In the genomic region with DNA sequence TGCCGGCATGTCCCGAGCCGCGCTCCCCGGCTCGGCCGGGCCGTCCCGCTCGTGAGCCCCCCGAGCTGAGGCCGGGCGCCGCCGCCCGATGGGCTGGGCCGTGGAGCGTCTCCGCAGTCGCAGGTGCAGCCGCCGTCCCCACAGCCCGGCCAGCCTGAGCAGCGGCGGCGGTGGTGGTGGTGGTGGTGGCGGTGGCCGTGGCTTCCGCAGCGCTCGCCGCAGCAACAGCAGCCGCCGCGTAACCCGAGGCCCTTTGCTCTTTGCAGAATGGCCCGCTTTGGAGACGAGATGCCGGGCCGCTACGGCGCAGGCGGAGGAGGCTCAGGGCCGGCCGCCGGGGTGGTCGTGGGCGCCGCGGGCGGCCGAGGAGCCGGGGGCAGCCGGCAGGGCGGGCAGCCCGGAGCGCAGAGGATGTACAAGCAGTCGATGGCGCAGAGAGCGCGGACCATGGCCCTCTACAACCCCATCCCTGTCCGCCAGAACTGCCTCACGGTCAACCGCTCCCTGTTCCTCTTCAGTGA, we compare ENCODE assay signal across 7 mouse cellular contexts. TPM values are rescaled to one million over a fixed set of nuclear protein-coding genes. Genes with fewer than 3 reads are reported as not detected.
A peak's percentile ranks its signal among the peaks of the same experiment; 100 is the strongest.
DNase-seq lines count a peak whose midpoint lies in the region; ATAC-seq and TF ChIP-seq lines count a peak whose summit lies in the region.

No protein-coding gene starts in this region.

- H3K27ac ChIP-seq in forebrain, embryonic 16.5 days (ENCODE audit: low read length): peak overlapping the region; percentile 79
- H3K27ac ChIP-seq in kidney, embryonic 16.5 days (ENCODE audit: low read length): no peak overlapping the region
- peak overlapping the region; percentile 83 for H3K27ac ChIP-seq in midbrain, embryonic 11.5 days (ENCODE audit: low read depth, low read length)

- no peaks in the 10 kb centered on the region for H3K4me1 ChIP-seq in lung, adult 2 months (ENCODE audit: control insufficient read depth, insufficient read depth, low read length)
- peaks cover 20% of the 10 kb centered on the region for H3K4me1 ChIP-seq in forebrain, embryonic 16.5 days (replicated peaks; ENCODE audit: control insufficient read depth, insufficient read depth, low read length)
- no peaks in the 10 kb centered on the region for H3K4me1 ChIP-seq in kidney, embryonic 16.5 days (ENCODE audit: insufficient read depth, low read length)
- peaks cover 5% of the 10 kb centered on the region for H3K4me1 ChIP-seq in midbrain, embryonic 11.5 days (ENCODE audit: control insufficient read depth, insufficient read depth, low read length)

- no peak for TF ChIP-seq POLR2A in lung, adult 2 months (IDR thresholded peaks at IDR 0.05; ENCODE audit: borderline replicate concordance, extremely low read depth, low read depth, low read length)

- no peak for TF ChIP-seq CTCF in lung, adult 2 months (IDR thresholded peaks at IDR 0.05; ENCODE audit: insufficient read depth, low read length)

- H3K9me3 ChIP-seq in forebrain, embryonic 16.5 days (ENCODE audit: control insufficient read depth, low read length): no peaks in the 10 kb centered on the region
- peaks cover 6% of the 10 kb centered on the region; the same call in 1 of the 2 replicates for H3K9me3 ChIP-seq in kidney, embryonic 16.5 days (ENCODE audit: low read length)
- no peaks in the 10 kb centered on the region for H3K9me3 ChIP-seq in midbrain, embryonic 11.5 days (ENCODE audit: control insufficient read depth, low read length)

- H3K4me3 ChIP-seq in lung, adult 2 months (replicated peaks; ENCODE audit: extremely low read depth, low read depth, low read length): peak overlapping the region; percentile 28
- peak overlapping the region; percentile 74 for H3K4me3 ChIP-seq in forebrain, embryonic 16.5 days (replicated peaks; ENCODE audit: low read length)
- peak overlapping the region; percentile 57 for H3K4me3 ChIP-seq in kidney, embryonic 16.5 days (ENCODE audit: low read length)
- H3K4me3 ChIP-seq in midbrain, embryonic 11.5 days (ENCODE audit: low read depth, low read length): peak overlapping the region; percentile 53

- no peak for DNase-seq in lung, adult 2 months
- no peak for DNase-seq in lung, postnatal 25 days (ENCODE audit: low spot score)
- peak; percentile 71 to 74 for DNase-seq in cerebellum, postnatal 10 days
- peak; percentile 96 for DNase-seq in midbrain, embryonic 11.5 days (ENCODE audit: low spot score, missing footprints)
- no peak for DNase-seq in urinary bladder, postnatal 25 days (ENCODE audit: low spot score)

- peak overlapping the region; percentile 80 for H3K9ac ChIP-seq in forebrain, embryonic 16.5 days (replicated peaks; ENCODE audit: low read depth, low read length)
- peak overlapping the region; percentile 54 for H3K9ac ChIP-seq in kidney, embryonic 16.5 days (replicated peaks; ENCODE audit: low read length)
- H3K9ac ChIP-seq in midbrain, embryonic 11.5 days (ENCODE audit: low read length): peak overlapping the region; percentile 84

- ATAC-seq in forebrain, embryonic 16.5 days: peak; percentile 43
- ATAC-seq in kidney, embryonic 16.5 days (ENCODE audit: low FRiP score, low TSS enrichment): peak; percentile 66
- ATAC-seq in midbrain, embryonic 11.5 days (ENCODE audit: low FRiP score): peak; percentile 75

- WGBS in lung, adult 2 months: under 1% methylated on average over 59 of the region's 64 CpGs
- under 1% methylated on average over 62 of the region's 64 CpGs for WGBS in forebrain, embryonic 16.5 days
- WGBS in kidney, embryonic 16.5 days: 1% methylated on average over 39 of the region's 64 CpGs
- 0% methylated on average over 47 of the region's 64 CpGs for WGBS in midbrain, embryonic 11.5 days

- no peaks in the 10 kb centered on the region for H3K36me3 ChIP-seq in forebrain, embryonic 16.5 days (ENCODE audit: control insufficient read depth, insufficient read depth)
- H3K36me3 ChIP-seq in kidney, embryonic 16.5 days (ENCODE audit: insufficient read depth, low read length): no peaks in the 10 kb centered on the region
- H3K36me3 ChIP-seq in midbrain, embryonic 11.5 days (ENCODE audit: control insufficient read depth, insufficient read depth, low read length): no peaks in the 10 kb centered on the region

- no peaks in the 10 kb centered on the region for H3K27me3 ChIP-seq in forebrain, embryonic 16.5 days (replicated peaks; ENCODE audit: control insufficient read depth, insufficient read depth, low read length)
- peaks cover 35% of the 10 kb centered on the region for H3K27me3 ChIP-seq in kidney, embryonic 16.5 days (ENCODE audit: insufficient read depth, low read length)
- no peaks in the 10 kb centered on the region for H3K27me3 ChIP-seq in midbrain, embryonic 11.5 days (ENCODE audit: control insufficient read depth, insufficient read depth, low read length)

- peak overlapping the region; percentile 63 for H3K4me2 ChIP-seq in forebrain, embryonic 16.5 days (ENCODE audit: low read length)
- peak overlapping the region; percentile 99 for H3K4me2 ChIP-seq in kidney, embryonic 16.5 days (replicated peaks; ENCODE audit: low read depth, low read length)
- H3K4me2 ChIP-seq in midbrain, embryonic 11.5 days: peak overlapping the region; percentile 85

RNA-seq across cellular contexts. Expression of a gene that starts 27.2 kb away (rescaled TPM):
- 11.3 and 13.3 TPM in 2 replicates for polyA plus RNA-seq in lung, adult 2 months (2012; rRNA removed)
- 7.4 and 20.3 TPM in 2 replicates for polyA plus RNA-seq in forebrain, embryonic 16.5 days (2015; fragmentation: Nextera tagmentation; extraction: Ambion mirVana)
- polyA plus RNA-seq in kidney, embryonic 16.5 days (2015; fragmentation: Nextera tagmentation; extraction: Ambion mirVana): 2.0 and 3.0 TPM in 2 replicates
- 6.3 TPM in 2 replicates for polyA plus RNA-seq in midbrain, embryonic 11.5 days (2014; fragmentation: Nextera tagmentation; extraction: Ambion mirVana)

Comparison
In these comparisons a context has a peak if more than half of its experiments do, and no peak if none do; other contexts are left out.
1. DNase-seq: peak in cerebellum, postnatal 10 days (2 of 2) and midbrain, embryonic 11.5 days (single experiment); none in lung, adult 2 months (single experiment), lung, postnatal 25 days (single experiment) and urinary bladder, postnatal 25 days (single experiment).
2. Peak in every context shown above with its lines, with median percentiles within 50 percentile points of each other: H3K4me3 ChIP-seq, ATAC-seq, H3K4me2 ChIP-seq and H3K9ac ChIP-seq.